Mouse (Mus musculus): ENCODE results near the gene Ttc22.
A peak's percentile ranks its signal among the peaks of the same experiment; 100 is the strongest.

- TF ChIP-seq EP300 (IDR thresholded peaks at IDR 0.05; ENCODE audit: low read depth in 1 of 2, low read length in 2 of 2) (0 out of 4 replicates have a peak, but pooled peaks of 1 of the 2 experiments have one; percentile 13), MYC (IDR thresholded peaks at IDR 0.05; ENCODE audit: low read depth, low read length) (peak; percentile 55; the same call in 1 of the 2 replicates)
Observed at GRCm38 (mm10) chr4:106678442-106679118, 56.3 kb downstream of the Ttc22 start, which contains the start of gene Ttc4.

Data from MEL (cell line).